Mouse (Mus musculus) gastrocnemius, postnatal 10 days (tissue): ENCODE measurements around the gene Eif4e2. TPM values are rescaled to one million over a fixed set of nuclear protein-coding genes. Genes with fewer than 3 reads are reported as not detected.

Source experiments
- DNase-seq: peaks from one replicate; pipeline ENCODE4 v3.0.0; 2021; ENCODE audit warnings: mixed read lengths
- long read RNA-seq, 2 experiments: library from polyadenylated mRNA; stranded (forward); transcript quantifications; one replicate each; pipeline ENCODE4 v2.0.0; 2021
- total RNA-seq, 2 experiments: library from RNA; stranded (reverse); gene quantifications; 2 replicates each; pipeline ENCODE4 v1.2.3; 2021

Gene Eif4e2
- 10 to 100 TPM; 66.3 to 70.8 TPM for total RNA-seq
- long read RNA-seq, experiment 1, transcript Eif4e2-203 (6 exons, 1,569 nt): minor isoform, 7 of 83 reads
- long read RNA-seq, experiment 1, transcript Eif4e2-204 (7 exons, 1,119 nt): major isoform, 21 of 83 reads
- long read RNA-seq, experiment 1, transcript Eif4e2-206 (7 exons, 1,807 nt): minor isoform, 12 of 83 reads
- long read RNA-seq, experiment 1, transcript Eif4e2-207 (8 exons, 3,473 nt): minor isoform, 10 of 83 reads
- long read RNA-seq, experiment 1, partial matches to known transcripts: 9 of 83 reads
- long read RNA-seq, experiment 1, other reads (novel, unspliced or antisense): 19 of 83 reads
- long read RNA-seq, experiment 2, transcript Eif4e2-206 (7 exons, 1,807 nt): minor isoform, 18 of 78 reads
- long read RNA-seq, experiment 2, transcript Eif4e2-202 (7 exons, 3,394 nt): minor isoform, 6 of 78 reads
- long read RNA-seq, experiment 2, transcript Eif4e2-204 (7 exons, 1,119 nt): major isoform, 26 of 78 reads
- long read RNA-seq, experiment 2, partial matches to known transcripts: 0 of 78 reads
- long read RNA-seq, experiment 2, other reads (novel, unspliced or antisense): 26 of 78 reads

DNA sequence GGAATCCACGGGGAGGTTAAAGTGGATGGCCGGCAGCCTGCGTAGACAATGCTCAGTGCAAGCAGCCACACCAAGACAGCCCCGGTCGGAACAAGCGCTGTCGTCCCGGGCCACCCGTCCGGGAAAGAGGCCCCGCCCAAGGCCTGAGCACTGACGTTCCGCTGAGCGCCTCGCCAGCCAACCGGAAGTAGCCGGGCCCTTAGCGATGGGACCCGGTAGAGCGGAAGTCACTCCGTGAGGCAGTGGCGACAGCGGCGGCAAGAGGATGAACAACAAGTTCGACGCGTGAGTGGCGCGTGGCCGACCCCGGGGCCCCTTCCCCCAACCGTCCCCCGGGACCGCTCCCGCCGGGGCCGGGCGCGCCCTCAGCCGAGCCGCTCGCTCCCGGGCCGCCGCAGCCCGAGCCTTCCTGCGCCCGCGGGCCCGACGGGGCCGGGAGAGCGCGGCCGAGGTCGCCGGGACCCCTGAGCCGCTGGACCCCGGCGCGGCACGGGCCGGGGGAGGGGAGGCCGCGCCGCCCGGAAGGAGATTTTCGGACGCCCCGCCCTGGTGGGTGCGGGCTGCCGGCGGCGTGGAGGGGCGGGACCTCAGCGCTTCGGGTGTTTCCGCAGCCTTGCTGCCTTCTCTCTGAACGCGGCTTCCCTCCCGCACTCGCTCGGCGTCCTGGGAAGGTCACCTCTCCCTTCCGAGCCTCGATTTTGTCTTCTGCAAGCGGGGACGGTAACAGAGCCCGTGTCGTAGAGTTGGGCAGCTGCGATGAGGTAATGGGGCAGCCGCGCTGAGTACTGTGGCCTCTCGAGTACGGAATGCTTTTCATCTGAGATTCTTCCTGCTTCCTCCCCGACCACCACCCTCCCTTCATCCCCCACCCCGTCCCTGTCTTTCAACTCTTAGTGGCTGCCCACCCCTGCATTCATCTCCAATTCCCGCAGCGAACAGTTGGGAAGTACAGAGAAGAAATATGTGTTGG lies at the start of gene Eif4e2:
TSS of gene Eif4e2 (plus strand) at position 180 of the 970 bp plus-strand sequence.
- peak; percentile 93 for DNase-seq

GRCm38 (mm10) chr1:87164164-87164795 lies 49.4 kb upstream of the Eif4e2 start:
- DNase-seq: no peak

GRCm38 (mm10) chr1:87164796-87165184 lies 48.9 kb upstream of the Eif4e2 start:
- no peak for DNase-seq

DNA sequence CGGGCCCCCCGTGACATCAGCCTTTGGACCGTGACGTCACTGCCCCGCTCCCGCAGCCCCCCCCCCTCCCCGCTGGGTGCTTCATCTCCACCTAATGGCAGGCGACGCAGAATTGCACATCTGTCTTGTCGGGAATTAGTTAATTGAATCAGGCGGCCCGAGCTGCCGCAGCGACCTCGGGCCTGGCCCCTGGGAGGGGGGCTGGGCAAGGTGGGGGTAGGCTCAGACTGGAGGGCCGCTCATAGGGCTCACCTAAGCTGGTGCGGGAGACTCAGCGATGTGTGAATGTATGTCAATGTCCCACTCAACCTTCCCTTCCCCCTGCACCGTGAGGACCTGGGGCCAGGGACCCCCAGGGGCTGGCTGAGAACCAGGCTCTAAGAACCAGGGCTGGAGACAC lies 43.3 kb upstream of the Eif4e2 start:
- no peak for DNase-seq

DNA sequence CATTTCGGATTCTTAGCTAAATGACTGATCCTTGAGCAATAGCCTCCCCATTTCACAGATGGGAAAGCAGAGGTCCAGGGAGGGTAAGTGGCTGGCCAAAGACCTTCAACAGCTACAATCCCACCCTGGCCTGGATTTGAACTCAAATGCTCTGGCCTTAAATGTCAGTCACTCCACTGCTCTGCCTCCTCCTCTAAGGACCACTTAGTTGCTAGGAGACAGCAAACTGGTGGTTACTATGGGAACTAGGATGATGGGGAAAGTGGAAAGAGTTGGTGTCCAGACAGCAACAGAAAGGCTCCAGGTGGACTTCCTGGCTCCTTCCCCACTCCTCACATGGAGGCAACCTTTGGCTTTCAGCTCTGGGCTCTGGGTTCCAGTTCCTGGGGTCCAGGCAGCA lies 42.4 kb upstream of the Eif4e2 start:
- no peak for DNase-seq

DNA sequence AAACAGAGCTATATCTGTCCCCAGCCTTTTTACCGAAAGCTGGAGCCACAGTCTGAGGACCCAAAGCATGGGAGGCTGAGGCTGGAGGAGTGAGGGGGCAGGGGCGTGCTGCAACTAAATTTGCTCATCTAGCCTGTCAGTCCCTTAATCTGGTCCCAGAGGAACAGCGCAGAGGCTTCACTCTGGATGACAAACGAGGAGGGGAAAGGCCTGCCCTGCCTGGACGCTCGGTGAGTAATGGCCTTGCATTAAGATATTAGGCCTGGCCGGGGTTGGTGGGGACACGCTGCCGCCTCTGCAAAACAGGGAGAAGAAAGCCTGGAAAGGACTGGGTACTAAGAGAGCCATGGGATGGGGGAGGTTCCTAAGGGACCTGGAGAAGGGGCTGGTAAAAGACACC lies 41.4 kb upstream of the Eif4e2 start:
- no peak for DNase-seq

DNA sequence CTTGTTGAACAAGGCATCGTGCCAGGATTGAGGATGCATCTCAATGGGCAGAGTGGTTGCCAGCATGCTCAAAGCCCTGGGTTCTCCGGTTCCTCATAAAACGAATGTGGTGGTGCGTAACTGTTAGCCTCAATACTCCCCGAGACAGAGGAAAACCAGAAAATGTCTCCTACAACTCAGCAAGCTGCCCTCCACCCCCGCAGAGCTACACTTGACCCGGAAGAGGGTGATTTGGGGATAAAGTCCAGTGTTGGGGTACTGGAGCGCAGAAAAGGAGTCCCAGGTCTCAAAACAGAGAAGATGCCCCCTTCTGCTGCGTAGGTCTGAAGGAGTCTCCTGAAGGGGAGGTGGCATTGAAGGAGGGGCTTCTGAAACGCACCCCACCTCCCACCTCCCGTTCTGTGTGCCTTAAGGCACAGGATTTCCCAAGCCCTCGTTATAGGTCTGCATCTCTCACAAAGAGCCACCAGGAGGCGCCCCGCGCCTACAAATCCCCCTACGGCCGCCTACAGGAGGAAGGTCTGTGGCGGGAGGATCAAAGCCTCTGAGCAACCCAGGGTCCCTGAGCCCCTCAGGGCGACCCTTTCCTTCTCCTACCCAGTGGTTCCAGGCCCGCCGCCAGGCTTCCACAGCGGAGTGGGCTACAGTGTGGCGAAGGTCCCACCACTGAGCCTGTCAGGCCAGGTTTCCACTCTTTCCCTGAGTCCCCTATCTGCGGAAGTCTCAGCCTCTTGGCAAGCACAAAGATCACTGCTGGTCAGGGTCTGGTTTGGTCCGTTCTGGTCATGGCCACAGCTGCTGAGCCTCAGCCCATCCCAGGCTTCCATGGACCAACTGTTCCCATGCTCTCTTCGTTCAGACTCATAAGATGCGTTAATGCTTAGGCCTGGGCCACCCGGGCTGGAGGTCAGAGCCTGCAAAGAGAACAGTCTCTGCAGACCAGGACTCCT lies 39.4 kb upstream of the Eif4e2 start:
- DNase-seq: peak; percentile 69

- peak; percentile 67 for DNase-seq
Observed at GRCm38 (mm10) chr1:87175852-87176292, 37.8 kb upstream of the Eif4e2 start.

GRCm38 (mm10) chr1:87180896-87181295 lies 32.8 kb upstream of the Eif4e2 start:
- DNase-seq: no peak

- DNase-seq: no peak
Observed at GRCm38 (mm10) chr1:87183013-87183412, 30.7 kb upstream of the Eif4e2 start, which contains the start of gene Prss56. Gene Prss56 (plus strand): TSS chr1:87183313.

GRCm38 (mm10) chr1:87183998-87184750 lies 29.5 kb upstream of the Eif4e2 start:
- no peak for DNase-seq

GRCm38 (mm10) chr1:87184751-87185139 lies 29.0 kb upstream of the Eif4e2 start:
- peak; percentile 85 for DNase-seq

GRCm38 (mm10) chr1:87185526-87185925 lies 28.2 kb upstream of the Eif4e2 start:
- DNase-seq: no peak

DNA sequence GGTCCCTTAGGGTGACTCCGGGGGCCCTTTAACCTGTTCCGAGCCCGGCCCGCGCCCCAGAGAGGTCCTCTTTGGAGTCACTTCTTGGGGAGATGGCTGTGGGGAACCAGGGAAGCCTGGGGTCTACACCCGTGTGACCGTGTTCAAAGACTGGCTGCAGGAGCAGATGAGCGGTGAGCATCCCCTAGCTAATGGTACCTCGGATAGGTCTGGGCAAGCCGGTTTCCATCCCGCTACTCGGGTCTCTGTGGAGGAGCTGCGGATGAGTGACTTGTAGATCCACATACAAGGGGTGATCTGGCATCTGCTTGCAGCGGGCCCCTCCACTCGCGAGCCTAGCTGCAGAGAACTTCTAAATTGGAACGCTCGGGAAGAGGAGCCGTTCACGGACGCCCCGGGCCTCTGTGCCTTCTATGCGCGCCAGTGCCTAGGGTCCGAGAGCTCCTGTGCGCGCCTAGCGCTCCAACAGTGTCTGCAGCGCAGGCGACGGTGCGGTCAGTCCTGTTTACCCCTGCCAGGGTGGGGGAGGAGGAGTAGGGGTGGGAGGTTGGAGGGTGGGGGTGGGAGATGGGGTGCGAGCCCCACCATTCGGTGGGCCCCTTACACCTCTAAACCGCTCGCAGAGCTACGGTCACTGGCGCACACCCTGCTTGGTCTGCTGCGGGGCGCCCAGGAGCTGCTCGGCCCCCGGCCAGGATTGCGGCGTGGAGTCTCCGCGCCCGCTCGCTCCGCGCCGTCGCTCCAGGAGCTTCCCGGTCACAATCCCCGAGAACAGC lies 27.3 kb upstream of the Eif4e2 start:
- peak; percentile 34 for DNase-seq

- peak; percentile 84 for DNase-seq
Observed at GRCm38 (mm10) chr1:87187037-87187355, 26.7 kb upstream of the Eif4e2 start.

DNA sequence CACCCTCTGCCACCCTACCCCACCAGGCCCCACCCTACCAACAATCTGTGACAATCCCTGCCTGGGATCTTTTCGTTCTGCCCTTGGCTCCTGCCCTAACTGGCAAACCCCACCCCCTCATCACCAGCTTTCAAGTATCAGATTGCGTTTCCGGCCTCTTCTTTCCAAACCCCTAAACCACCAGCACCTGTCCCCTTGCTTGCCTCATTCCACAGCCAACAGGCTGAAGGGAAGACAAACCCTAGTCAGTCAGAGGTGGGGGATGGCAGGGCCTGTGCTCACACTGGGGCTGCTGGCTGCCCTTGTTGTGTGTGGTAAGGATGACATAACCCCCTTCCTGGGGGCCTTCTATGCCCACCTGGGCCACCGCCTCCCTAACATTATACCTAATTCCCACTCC lies 23.3 kb upstream of the Eif4e2 start, which contains the start of gene Chrnd:
TSS of gene Chrnd (plus strand) at position 179 of the 400 bp plus-strand sequence.
- no peak for DNase-seq

- no peak for DNase-seq
Observed at GRCm38 (mm10) chr1:87197296-87197695, 16.4 kb upstream of the Eif4e2 start.

DNA sequence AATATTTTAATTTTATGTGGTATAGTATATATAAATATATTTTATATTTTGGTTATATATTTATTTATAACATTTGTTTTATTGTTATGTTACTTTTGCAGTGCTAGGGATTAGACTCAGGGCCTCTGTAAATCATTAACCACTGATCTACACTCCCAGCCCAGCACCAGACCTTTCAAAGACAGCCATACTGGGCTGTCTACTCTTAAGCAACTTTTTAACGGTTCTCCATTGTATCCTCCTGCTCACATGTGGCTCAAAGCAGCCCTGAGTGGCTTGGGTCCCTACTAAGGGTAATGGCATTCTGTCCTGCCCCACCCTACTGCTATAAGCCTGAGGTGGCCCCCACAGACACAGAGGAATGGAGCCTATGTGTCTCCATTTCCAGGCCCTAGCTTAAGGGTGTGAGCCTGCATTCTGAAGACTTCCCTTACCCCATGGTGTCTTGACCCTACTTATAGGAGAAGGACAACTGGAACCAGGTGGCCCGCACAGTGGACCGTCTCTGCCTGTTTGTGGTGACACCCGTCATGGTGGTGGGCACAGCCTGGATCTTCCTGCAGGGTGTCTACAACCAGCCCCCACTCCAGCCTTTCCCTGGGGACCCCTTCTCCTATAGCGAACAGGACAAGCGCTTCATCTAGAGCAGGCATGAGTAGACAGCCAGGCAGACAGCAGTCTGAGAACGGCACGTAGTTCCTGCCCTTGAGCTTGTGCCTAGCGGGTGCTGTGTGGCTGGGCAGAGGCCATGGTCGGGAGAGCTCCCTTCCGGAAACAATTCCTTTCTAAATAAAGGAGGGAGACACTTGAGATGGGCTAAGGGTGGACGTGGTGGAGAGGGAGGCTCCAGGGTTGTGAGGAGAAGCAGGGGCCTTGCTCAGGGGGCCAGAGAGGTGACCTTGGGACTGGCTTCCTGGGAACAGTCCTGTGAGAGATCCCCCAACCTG lies 15.3 kb upstream of the Eif4e2 start:
- no peak for DNase-seq
